Mouse (Mus musculus) regulatory T cell (primary cell): ENCODE data around the gene Tmed1.
"Not testable (repeated sequence)": the region's sequence is repeated elsewhere in the genome, so short reads cannot be mapped to it uniquely, and the experiment has no call there.

Experiments
- in situ Hi-C: fragments of 300-600 bp; cut with MboI, MseI; formaldehyde crosslinking; loops from one replicate; pipeline ENCODE4 v1.15.1; 2025; ENCODE audit warnings: high pct_unique_total_duplicates

Tmed1 gene

DNA sequence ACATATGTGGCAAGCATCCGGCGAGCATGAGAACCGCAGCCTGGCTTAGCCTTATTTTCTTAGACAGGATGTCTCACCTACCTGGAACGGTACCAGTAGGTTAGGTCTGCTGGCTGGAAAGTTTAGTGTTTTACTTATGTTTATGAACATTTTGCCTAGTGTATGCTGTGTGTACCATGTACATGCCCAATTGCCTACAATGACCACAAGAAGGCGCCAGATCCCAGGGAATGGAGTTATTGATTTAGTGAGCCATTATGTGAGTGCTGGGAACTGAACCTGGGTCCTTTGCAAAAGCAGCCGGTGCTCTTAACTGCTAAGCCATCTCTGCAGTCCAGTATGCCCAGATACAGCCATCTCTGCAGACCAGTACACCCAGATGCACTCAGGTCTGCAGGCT is 32.3 kb downstream of the Tmed1 start:
- in situ Hi-C loops, result no loop called here

GRCm38 (mm10) chr9:21472913-21473312 is 37.1 kb downstream of the Tmed1 start:
- in situ Hi-C loops, result no loop called here

- in situ Hi-C loops, result no loop called here
These were observed 40.7 kb downstream of the Tmed1 start for GRCm38 (mm10) chr9:21469032-21470024.

- in situ Hi-C loops, result not testable (repeated sequence)
These were observed 45.5 kb downstream of the Tmed1 start for GRCm38 (mm10) chr9:21464565-21464928.

DNA sequence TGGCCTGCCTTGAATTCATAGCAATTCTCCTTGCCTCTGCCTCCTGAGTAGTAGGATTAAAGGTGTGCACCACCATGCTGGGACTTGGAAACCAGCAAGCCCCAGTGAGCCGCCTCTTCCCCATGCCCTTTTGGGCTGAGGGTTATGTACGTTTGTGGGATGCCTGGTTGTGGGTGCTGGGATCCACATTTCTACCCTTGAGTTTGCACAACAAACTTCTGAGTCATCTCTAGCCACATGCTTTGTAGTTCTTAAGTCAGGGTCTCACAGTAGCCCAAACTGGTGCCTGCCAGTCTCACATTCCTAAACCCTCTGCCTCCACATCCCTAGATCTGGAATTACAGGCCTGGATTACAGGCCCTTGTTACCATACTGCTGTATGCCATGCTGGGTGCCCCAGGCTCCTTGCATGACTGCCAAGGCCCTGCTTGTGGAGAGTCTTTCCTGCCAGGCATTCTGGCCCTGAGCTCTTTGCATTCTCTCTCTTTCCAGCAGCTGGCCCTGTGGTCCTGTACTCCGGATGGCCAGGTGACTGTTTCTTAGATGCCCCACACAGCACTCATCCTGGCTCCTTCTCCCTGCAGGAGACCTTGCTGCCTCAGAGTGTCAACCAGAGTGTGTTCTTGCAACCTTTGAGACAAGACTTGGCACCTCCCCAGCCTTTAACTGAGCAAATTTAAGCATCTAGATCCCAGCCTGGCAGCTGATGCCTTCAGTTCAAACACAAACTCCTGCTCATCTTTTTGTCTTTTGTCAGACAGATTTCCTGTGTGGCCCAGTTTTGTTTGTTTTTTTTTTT is 46.1 kb downstream of the Tmed1 start:
- in situ Hi-C loops, result no loop called here

DNA sequence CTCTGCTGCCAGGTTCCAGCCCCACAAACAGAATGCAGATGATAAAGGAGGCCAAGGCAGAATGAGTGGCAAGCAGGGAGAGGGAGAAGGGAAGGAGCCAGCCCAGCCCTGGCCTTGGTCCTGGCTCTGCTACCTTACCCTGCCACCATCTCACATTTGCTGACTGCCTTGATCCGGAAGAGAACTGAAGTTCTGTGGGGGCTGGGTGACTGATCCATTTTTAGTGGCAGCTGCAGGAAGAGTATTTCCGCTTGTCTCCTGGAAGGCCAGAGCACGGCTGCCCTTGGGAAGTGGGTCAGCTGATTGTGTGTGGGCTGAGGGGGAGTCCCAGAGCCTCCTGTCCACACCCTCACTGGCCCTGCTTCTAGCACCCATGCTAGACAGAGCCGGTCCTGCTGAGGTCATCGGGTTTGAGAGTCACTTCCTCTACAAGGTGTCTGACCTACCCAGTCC is 46.9 kb downstream of the Tmed1 start:
- in situ Hi-C loops, result no loop called here

DNA sequence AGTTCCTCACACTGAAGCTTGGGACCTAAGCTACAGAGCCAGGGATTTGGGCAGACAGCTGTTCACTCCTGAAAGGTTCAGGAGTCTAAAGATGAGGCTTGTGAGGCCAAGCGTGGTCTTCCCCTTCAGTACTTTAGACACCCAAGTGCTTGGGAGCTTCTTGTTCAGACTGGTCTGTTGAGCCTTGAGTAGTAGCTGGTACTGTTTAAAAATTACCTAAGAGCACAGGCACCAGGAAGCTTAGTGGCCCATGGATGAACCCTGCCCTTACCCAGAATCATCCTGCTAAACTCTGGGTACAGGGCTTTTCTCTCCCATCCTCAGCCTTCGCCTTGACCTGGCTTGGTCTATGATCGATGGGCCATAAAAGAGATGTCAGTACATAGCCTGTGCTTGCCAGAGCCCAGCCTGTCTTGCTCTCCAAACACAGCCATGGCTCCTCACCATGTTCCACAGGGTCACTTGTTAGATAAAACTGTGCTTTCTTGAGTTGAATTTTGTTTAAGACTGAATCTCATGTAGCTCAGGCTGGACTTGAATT is 49.6 kb downstream of the Tmed1 start:
- in situ Hi-C loops, result no loop called here

- in situ Hi-C loops, result no loop called here
These were observed 51.2 kb downstream of the Tmed1 start for GRCm38 (mm10) chr9:21458821-21459220.
